Mouse (Mus musculus): ENCODE results near the gene Ckap2.
A peak's percentile ranks its signal among the peaks of the same experiment; 100 is the strongest.
"Not testable (repeated sequence)": the region's sequence is repeated elsewhere in the genome, so short reads cannot be mapped to it uniquely, and the experiment has no call there.

The Ckap2 gene

DNA sequence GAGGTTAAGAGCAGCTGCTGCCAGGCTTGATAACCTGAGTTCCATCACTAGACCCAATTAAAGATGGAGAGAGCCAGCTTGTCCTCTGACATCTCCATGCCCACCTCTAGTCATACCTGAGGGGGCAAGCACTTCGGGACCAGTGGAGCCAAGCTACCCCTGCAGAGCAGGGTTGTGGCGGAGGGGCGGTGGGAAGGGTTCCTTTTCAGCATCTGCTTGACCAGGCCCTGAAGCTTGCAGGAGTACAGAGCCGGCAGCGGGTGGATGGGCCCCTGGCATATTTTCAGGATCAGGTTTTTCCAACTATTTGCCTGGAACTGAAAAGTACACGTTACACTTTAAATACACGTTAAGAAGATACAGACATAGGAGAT lies 37.3 kb downstream of the Ckap2 start:
- DNase-seq (ENCODE audit: low read depth, low spot score) = no peak

- DNase-seq (ENCODE audit: low read depth, low spot score) = no peak
Observed at GRCm38 (mm10) chr8:22147706-22148366, 37.8 kb downstream of the Ckap2 start.

GRCm38 (mm10) chr8:22145831-22146230 lies 39.8 kb downstream of the Ckap2 start:
- DNase-seq (ENCODE audit: low read depth, low spot score) = no peak

DNA sequence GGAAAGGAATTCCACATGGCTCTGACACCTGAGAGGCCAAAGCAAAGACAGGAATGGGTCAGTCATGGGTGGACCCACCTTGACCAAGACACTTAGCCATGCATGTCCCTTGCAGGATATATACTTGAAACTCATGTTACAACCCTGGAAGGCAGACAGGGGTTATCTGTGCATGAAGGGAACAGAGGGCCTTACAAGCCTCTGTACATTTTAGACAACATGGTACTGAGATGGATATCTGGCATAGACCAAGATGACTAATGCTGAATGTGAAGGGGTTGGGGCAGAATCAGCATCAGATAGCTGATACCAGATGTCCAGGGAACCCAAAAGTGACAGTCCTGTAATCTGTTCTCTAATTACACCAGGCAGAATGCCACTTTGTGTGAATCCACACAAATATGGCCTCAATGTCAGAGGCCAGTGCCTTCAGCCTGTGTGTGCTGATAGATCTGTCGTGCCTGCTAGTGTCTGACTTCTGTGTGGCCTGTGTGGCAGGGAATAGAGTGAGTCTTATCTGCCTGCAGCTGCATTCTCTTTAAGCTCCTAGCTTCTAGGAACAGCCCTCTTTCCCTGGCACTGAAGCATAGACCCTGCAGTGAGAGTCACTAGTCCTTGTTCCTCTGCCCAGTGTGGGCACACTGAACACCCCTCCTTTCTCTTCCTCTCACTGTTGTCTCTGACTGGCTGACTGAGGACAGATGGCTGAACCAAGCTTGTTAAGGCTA lies 41.7 kb downstream of the Ckap2 start:
- DNase-seq (ENCODE audit: low read depth, low spot score) = peak; percentile 31

DNA sequence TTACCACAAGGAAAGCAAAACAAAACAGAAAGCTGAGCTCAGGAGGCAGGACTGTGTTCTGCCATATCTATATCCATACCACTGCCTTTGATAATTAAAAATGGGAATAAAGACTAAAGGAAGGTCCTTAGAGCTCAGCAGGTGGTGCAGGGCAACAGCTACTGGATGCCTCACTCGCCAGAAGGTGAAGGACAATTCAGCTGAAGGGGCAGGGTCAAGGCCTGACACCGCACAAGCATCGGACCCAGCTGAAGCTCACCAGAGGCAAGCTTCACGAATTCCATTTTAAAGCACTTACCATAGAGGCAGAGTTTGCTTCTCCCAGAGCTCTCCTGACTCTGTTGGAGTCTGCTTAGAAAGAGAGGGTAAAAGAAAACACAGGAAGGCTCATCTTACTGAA lies 43.0 kb downstream of the Ckap2 start:
- no peak for DNase-seq (ENCODE audit: low read depth, low spot score)

GRCm38 (mm10) chr8:22141836-22142385 lies 43.7 kb downstream of the Ckap2 start:
- DNase-seq (ENCODE audit: low read depth, low spot score) = no peak

DNA sequence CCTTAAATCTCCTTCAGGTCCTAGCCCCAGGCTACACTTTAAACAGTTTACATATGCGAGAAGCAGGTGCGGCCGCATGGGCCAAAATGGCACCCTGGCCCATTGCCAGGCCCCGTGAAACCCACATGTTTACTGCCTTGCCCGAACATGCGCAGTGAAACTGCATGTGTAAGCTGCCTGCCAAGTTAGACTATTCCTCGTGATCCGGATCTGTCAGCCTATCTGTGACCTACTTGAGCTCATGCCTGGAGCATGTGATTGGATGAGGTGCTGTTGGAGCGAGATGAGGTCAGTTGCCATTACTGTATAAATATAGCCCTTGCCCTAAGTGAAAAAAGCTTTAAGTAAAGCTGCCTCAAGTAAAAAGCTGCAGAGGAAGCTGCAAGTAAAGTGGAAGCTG lies 49.2 kb downstream of the Ckap2 start:
- DNase-seq (ENCODE audit: low read depth, low spot score) = not testable (repeated sequence)

- no peak for DNase-seq (ENCODE audit: low read depth, low spot score)
Observed at GRCm38 (mm10) chr8:22134750-22135135, 50.9 kb downstream of the Ckap2 start.

GRCm38 (mm10) chr8:22134078-22134749 lies 51.4 kb downstream of the Ckap2 start:
- no peak for DNase-seq (ENCODE audit: low read depth, low spot score)

- no peak for DNase-seq (ENCODE audit: low read depth, low spot score)
Observed at GRCm38 (mm10) chr8:22132062-22132461, 53.6 kb downstream of the Ckap2 start.

DNA sequence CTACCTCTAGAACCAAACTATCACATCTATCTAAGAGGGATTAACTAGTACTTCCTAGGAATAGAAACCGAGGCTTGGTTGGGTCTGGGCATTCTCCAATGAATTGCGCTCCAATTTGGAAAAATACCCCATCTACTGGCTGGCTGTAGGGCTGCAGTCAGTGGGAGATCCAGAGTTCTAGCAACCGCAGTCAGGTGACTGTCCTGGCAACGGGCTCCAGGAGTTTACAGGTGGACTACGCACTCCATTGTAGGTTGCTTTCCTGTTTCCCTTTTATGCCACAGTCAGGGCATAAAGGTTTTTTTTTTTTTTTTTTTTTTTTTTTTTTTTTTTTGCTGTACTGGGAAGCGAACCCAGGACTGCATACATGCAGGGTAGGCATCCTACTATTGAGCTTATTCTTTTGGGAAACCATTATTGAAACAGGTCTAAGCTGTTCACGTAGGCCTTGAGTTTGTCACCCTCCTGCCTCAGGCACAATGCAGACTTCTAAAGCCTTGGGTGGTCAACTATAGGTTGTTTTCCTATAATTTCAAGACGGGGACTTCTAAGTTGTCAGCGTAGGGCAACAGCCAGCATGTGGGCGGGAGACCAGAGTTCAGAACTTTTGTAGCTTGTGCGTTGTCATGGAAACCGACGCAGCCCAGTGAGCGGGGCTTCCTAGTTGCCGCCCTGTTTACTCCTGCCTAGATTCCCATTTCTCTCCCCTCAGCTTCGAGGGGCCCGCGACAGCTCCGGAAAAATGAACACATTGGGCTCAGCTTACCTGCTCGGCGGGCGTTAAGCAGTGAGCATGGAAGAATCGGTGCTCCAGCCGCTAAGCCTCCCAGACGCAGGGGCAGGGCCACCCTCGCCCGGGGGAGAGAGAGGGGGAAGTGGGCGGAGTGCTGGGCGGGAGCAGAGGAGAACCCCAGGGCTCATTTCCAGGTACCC lies 61.1 kb downstream of the Ckap2 start, which contains the start of gene Nek5:
TSS of gene Nek5 (minus strand) at position 834 of the 933 bp plus-strand sequence.
- peak; percentile 10 for DNase-seq (ENCODE audit: low read depth, low spot score)
